Mouse (Mus musculus) intestine, embryonic 14.5 days (tissue): ENCODE results near the gene Lgals2. TPM values are rescaled to one million over a fixed set of nuclear protein-coding genes. Genes with fewer than 3 reads are reported as not detected.

Experiments used
- ATAC-seq: fragments of 200-750 bp; cut with Nextera tagmentation; replicated peaks from 2 replicates; pipeline ENCODE4 v1.8.0; 2017; ENCODE audit warnings: low read depth, moderate number of reproducible peaks, moderate TSS enrichment, moderate library complexity; ENCODE audit not compliant: low FRiP score, low TSS enrichment
- DNase-seq: peaks from one replicate; pipeline ENCODE4 v3.0.0-alpha.2; 2018; ENCODE audit warnings: low spot score
- H3K27ac ChIP-seq: fragments of 300-500 bp; sonication (generic); 2 replicates; pipeline ENCODE4 v1.5.1; 2014; ENCODE audit warnings: low read depth, mild to moderate bottlenecking, control low read depth
- H3K27me3 ChIP-seq: fragments of 300-500 bp; sonication (generic); replicated peaks from 2 replicates; pipeline ENCODE4 v1.6.1; 2014; ENCODE audit warnings: low read length, control low read depth; ENCODE audit not compliant: control insufficient read depth, insufficient read depth
- H3K36me3 ChIP-seq: fragments of 300-500 bp; sonication (generic); 2 replicates; pipeline ENCODE4 v1.6.1; 2014; ENCODE audit warnings: low read length, control low read depth; ENCODE audit not compliant: control insufficient read depth, insufficient read depth
- H3K4me1 ChIP-seq: fragments of 300-500 bp; sonication (generic); replicated peaks from 2 replicates; pipeline ENCODE4 v1.6.1; 2014; ENCODE audit warnings: low read length, control low read depth, mixed read lengths; ENCODE audit not compliant: control insufficient read depth, insufficient read depth
- H3K4me2 ChIP-seq: fragments of 300-500 bp; sonication (generic); 2 replicates; pipeline ENCODE4 v1.6.1; 2014; ENCODE audit warnings: low read length
- H3K4me3 ChIP-seq: fragments of 300-500 bp; sonication (generic); 2 replicates; pipeline ENCODE4 v1.5.1; 2014; ENCODE audit warnings: low read depth, low read length, control low read depth, mixed read lengths
- H3K9ac ChIP-seq: fragments of 300-500 bp; sonication (generic); 2 replicates; pipeline ENCODE4 v1.6.1; 2014; ENCODE audit warnings: mild to moderate bottlenecking, low read length
- H3K9me3 ChIP-seq: fragments of 300-500 bp; sonication (generic); 2 replicates; pipeline ENCODE4 v1.6.1; 2016; ENCODE audit warnings: low read length, control low read depth; ENCODE audit not compliant: control insufficient read depth
- WGBS: fragments of 180-500 bp; shearing (Covaris S2); extraction: QIAGEN DNeasy Blood & Tissue Kit; methylation state at CpG from one replicate; pipeline ENCODE4 v1.1.7; 2014; 5-methylcytosine and 5-hydroxymethylcytosine counted together
- polyA plus RNA-seq: library from polyadenylated mRNA; unstranded; fragments of >200 nt; fragmentation: Nextera tagmentation; extraction: Ambion mirVana; gene quantifications from 2 replicates; pipeline ENCODE4 v1.2.1, GENCODE M21; 2014

The Lgals2 gene
- polyA plus RNA-seq, 1 experiment from 2014 or later: 848 TPM

DNA sequence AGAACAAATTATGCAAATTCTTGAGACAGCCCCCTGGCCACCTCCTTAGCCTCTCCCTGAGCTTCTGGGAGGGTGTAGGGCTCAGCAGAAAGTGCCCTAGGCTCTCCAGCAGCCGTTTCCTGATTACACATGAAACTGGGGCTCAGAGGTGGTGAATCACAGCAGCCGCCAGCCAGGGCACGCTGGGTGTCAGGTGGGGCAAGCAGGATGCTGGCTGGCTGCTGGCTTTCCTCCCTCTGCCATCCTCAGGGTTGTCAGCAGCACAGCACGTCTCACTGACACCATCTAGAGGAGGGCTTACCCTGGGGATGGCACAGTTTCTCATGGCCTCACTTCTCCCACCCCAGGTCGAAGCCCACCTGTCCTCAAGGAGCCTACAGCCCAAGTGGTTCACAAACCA, 27.0 kb downstream of the Lgals2 start:
- Histone ChIP-seq H3K9me3 (no peaks in the 10 kb centered on the region), H3K4me1 (peaks cover 25% of the 10 kb centered on the region), H3K27me3 (no peaks in the 10 kb centered on the region), H3K36me3 (no peaks in the 10 kb centered on the region), H3K27ac (no peak overlapping the region), H3K4me2 (no peak overlapping the region), H3K9ac (no peak overlapping the region), H3K4me3 (no peak overlapping the region)
- WGBS: 23% methylated on average over 5 of the region's 5 CpGs
- peak; percentile 57 for DNase-seq
- ATAC-seq: no peak

DNA sequence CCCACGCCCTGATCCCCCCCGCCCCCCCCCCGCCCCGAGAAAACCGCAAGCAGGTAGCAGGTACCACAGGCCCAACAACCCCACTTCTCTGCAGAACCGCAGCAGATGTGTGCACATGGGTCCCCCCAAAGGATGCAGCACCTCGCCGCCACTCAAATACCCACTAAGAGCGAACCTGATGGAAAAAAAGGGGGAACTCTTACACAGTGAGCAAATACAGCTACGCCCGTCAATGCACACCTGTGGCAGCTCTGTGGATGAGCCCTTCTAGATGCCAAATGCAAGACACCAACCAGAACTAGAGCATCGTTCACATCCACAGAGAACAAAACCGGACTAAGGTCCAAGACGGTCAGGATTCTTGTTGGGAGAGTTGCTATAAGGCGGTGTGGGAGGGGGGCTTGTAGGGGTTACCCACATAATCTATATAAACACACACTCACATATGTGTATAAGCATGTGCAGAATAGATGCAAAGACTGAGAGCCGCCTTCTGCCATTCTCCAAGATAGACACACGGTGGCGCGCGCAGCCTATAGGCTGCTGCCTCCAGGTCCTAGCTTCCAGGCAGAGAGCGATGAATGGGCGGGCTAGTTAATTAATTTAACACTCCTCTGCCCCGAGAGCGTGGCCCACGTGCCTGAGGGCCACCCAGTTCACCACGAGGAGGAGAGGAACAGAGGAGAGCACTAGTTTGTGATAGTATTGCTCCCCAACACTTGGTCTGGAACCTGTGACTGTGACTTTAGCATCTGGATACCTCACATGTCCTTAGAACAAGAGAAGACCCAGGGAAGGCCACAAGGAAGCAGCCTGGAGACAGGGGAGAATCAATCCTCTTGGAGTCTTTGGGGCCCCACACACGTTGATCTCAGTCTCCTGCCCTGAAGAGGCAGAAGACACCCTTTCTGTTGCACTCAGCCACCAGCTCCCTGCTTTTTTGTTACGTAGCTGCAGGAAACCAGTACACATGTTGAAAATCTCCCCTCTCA, 28.8 kb downstream of the Lgals2 start:
- peaks cover 8% of the 10 kb centered on the region for H3K4me1 ChIP-seq
- H3K9me3 ChIP-seq: no peaks in the 10 kb centered on the region
- H3K36me3 ChIP-seq: no peaks in the 10 kb centered on the region
- DNase-seq: peak; percentile 87
- H3K9ac ChIP-seq: no peak overlapping the region
- no peak overlapping the region for H3K4me3 ChIP-seq
- no peak overlapping the region for H3K4me2 ChIP-seq
- ATAC-seq: peak; percentile 60
- H3K27me3 ChIP-seq: no peaks in the 10 kb centered on the region
- 23% methylated on average over 28 of the region's 28 CpGs for WGBS
- H3K27ac ChIP-seq: no peak overlapping the region

DNA sequence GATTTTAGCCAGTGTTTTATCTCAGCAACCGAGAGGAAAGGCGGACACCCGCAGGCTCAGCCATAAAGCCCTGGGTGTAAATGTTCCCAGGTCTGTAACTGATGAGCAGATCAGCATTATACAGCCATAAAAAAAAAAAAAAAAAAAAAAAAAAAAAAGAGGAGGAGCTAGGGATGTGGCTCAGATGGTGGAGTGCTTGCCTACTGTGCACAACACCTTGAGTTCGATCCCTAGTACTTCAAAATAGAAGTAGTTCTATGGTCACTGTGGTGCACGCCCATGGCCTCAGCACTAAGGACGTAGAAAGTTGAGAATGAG, 39.3 kb downstream of the Lgals2 start:
- H3K27me3 ChIP-seq: no peaks in the 10 kb centered on the region
- no peak overlapping the region for H3K27ac ChIP-seq
- no peaks in the 10 kb centered on the region for H3K36me3 ChIP-seq
- ATAC-seq (no peak), DNase-seq (no peak)
- no peaks in the 10 kb centered on the region for H3K9me3 ChIP-seq
- H3K4me2 ChIP-seq: no peak overlapping the region
- no peak overlapping the region for H3K9ac ChIP-seq
- no peak overlapping the region for H3K4me3 ChIP-seq
- H3K4me1 ChIP-seq: peaks cover 5% of the 10 kb centered on the region; the same call in 1 of the 2 replicates
- WGBS: 51% methylated on average over 6 of the region's 6 CpGs

DNA sequence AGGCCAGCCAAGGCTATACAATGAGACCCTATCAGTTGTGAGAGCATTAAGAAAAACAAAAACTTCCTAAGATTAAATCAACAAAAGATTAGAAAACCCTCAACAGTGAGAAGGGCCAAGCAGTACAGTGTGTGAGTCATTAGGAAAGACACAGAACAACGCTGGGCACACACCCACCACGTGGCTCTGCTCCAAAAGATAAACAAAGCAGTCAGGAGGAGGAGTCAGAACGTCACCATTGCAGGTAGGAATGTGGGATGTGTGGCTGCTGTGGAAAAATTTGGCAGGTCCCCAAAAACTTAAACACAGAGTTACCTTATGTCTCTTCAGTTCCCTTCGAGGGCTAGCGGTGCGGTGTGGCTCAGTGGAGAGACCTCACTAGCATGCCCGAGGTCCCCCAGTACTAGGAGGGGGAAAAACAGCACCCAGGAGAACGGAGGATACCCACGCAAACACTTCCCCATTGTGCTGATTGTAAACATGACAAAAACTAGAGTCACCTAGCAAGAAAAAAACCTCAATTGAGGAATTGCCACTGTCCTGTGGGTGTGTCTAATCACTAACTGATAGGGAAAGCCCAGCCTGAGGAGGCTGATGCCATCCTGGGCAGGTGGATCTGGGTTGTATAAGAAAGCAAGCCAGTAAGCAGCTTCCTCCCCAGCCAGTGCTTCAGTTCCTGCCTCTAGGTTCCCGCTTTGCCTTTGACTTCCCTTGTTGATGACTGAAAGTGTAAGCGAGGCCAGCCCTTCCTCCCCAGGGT, 39.8 kb downstream of the Lgals2 start:
- no peaks in the 10 kb centered on the region for H3K9me3 ChIP-seq
- H3K27ac ChIP-seq: no peak overlapping the region
- no peak overlapping the region for H3K9ac ChIP-seq
- ATAC-seq: peak; percentile 81
- H3K36me3 ChIP-seq: no peaks in the 10 kb centered on the region
- DNase-seq: no peak
- H3K4me1 ChIP-seq: peaks cover 5% of the 10 kb centered on the region; the same call in 1 of the 2 replicates
- 37% methylated on average over 11 of the region's 11 CpGs for WGBS
- H3K4me2 ChIP-seq: no peak overlapping the region
- no peak overlapping the region for H3K4me3 ChIP-seq
- H3K27me3 ChIP-seq: no peaks in the 10 kb centered on the region

DNA sequence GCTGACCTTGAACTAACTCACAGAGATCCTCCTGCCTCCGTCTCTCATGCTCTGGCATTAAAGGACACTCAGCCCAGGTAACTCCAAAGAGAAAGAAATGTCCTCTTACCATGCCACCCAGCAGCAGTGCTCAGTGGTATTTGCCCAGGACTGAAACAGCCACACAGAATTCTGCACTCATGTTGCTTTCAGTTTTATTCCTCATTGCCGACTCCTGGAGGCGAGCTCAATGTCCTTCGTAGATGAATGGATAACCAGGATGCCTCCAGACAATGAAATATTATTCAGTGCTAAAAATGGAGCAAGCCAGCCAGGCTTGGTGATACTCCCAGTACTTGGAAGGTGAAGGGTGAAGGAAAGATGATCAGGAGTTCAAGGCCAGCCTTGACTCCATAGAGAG, 41.7 kb downstream of the Lgals2 start:
- no peak for ATAC-seq
- no peak for DNase-seq
- H3K4me1 ChIP-seq: peaks cover 5% of the 10 kb centered on the region; the same call in 1 of the 2 replicates
- no peaks in the 10 kb centered on the region for H3K9me3 ChIP-seq
- H3K27me3 ChIP-seq: no peaks in the 10 kb centered on the region
- no peak overlapping the region for H3K4me3 ChIP-seq
- H3K36me3 ChIP-seq: no peaks in the 10 kb centered on the region
- no peak overlapping the region for H3K27ac ChIP-seq
- WGBS: 85% methylated on average over 4 of the region's 4 CpGs
- H3K9ac ChIP-seq: no peak overlapping the region
- H3K4me2 ChIP-seq: no peak overlapping the region

DNA sequence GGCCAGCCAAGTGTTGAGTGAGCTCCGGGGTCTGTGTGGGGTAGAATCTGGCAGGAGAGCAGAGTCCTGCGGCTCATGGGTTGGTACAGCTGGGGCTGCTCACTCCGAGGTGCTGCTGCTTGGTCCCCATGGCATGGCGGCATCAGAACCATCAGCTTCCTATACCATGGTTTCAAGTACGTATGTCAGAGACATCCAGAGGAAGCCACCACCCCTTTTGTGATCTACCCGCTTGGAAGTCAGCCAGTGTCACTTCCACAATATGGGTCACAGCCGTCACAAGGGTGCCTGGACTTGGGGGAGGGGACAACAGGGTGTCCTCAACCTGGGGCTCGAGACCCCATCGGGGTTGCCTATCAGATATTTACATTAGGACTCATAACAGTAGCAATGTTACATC, 45.2 kb downstream of the Lgals2 start:
- WGBS: 70% methylated on average over 9 of the region's 9 CpGs
- H3K27me3 ChIP-seq: no peaks in the 10 kb centered on the region
- ATAC-seq (no peak), DNase-seq (no peak)
- H3K27ac ChIP-seq: no peak overlapping the region
- no peaks in the 10 kb centered on the region for H3K36me3 ChIP-seq
- no peak overlapping the region for H3K4me2 ChIP-seq
- H3K9ac ChIP-seq: no peak overlapping the region
- H3K4me1 ChIP-seq: peaks cover under 1% of the 10 kb centered on the region; the same call in 1 of the 2 replicates
- no peak overlapping the region for H3K4me3 ChIP-seq
- no peaks in the 10 kb centered on the region for H3K9me3 ChIP-seq

DNA sequence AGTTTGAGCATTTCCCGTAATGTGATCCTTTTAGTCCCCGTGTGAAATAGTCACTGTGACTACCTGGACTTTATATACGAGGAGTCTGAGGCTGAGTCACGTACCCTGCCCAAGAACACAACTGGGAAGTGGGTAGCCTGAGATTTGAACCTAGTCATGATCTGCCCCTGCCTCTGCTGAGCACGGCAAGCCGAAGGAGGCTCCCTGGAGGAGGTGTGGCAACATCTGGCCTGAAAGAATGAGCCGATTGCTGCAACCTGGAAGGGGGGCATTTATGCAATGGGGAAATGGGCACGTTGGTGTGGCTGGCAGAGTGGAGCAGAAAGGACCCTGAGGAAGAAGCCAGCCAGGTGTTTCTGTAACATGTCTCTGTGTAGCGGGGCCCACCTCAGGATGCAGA, 45.6 kb downstream of the Lgals2 start:
- Histone ChIP-seq H3K4me3 (no peak overlapping the region), H3K27ac (no peak overlapping the region), H3K9me3 (no peaks in the 10 kb centered on the region), H3K36me3 (no peaks in the 10 kb centered on the region), H3K27me3 (no peaks in the 10 kb centered on the region), H3K4me1 (no peaks in the 10 kb centered on the region), H3K9ac (no peak overlapping the region), H3K4me2 (no peak overlapping the region)
- 67% methylated on average over 9 of the region's 9 CpGs for WGBS
- ATAC-seq (no peak), DNase-seq (no peak)

DNA sequence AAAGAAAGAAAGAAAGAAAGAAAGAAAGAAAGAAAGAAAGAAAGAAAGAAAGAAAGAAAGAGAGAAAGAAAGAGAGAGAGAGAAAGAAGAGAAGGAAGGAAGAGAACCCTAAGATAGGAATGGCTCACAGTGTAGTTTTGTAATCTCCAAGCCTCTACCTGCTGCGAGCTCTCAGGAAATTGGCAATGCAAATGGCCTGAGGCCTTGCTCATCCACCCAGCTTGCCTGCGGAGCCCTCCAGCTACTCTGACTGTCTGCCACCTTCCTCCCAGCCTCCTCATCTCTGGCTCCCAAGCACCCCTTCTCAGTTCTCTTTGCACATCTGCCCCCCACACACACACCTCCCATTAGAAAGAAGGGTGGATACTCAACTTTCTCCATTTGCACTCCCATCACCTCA, 46.3 kb downstream of the Lgals2 start:
- H3K4me1 ChIP-seq: peaks cover 1% of the 10 kb centered on the region; the same call in 1 of the 2 replicates

More for the DNA sequence above, 46.3 kb downstream of the Lgals2 start:
- no peak for DNase-seq
- no peak for ATAC-seq
- H3K4me3 ChIP-seq: no peak overlapping the region
- no peak overlapping the region for H3K4me2 ChIP-seq
- H3K9me3 ChIP-seq: no peaks in the 10 kb centered on the region
- no peaks in the 10 kb centered on the region for H3K36me3 ChIP-seq
- H3K9ac ChIP-seq: no peak overlapping the region
- no peaks in the 10 kb centered on the region; the same call in 1 of the 2 replicates for H3K27me3 ChIP-seq
- H3K27ac ChIP-seq: no peak overlapping the region
- 94% methylated on average over 2 of the region's 2 CpGs for WGBS
